Mouse (Mus musculus) left cerebral cortex, postnatal 36 days (tissue): Measurements from ENCODE around the gene Olfr821. TPM values are rescaled to one million over a fixed set of nuclear protein-coding genes. Genes with fewer than 3 reads are reported as not detected.
"Not testable (repeated sequence)": the region's sequence is repeated elsewhere in the genome, so short reads cannot be mapped to it uniquely, and the experiment has no call there.

ENCODE experiments used
- DNase-seq, 2 experiments: peaks; one replicate each; pipeline ENCODE4 v3.0.0; 2021 to 2022; ENCODE audit warnings: low spot score in 2 of 2, mixed read lengths in 1 of 2
- intact Hi-C: fragments of 180-260 bp; cut with DNase I; formaldehyde crosslinking; loops from one replicate; pipeline ENCODE4 v1.15.1; 2025
- total RNA-seq, 2 experiments: library from RNA; stranded (reverse); gene quantifications; 2 replicates each; pipeline ENCODE4 v1.2.3; 2021

The Olfr821 gene
- total RNA-seq: not detected

DNA sequence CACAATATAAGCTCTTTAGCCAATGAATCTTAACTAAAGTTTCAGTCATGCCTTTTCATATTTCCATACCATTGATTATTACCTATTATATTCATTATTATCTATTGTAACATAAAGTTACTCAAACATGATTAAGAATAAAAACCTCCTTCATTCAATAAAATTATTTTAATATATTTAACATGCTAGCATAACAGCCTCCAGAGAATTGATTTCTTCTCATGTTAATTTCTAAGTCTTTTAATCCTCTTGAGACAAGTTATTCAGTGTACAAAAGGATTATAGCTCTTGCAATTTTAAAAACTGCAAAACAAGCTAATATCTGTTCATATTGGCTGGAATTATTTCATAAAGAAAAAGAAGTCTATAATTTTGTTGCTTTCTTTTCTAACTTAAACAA is at the start of gene Olfr821:
Gene Olfr821 (plus strand): TSS at position 301 of the 400 bp plus-strand sequence.
- intact Hi-C loops: no loop called here
- DNase-seq: no peak

DNA sequence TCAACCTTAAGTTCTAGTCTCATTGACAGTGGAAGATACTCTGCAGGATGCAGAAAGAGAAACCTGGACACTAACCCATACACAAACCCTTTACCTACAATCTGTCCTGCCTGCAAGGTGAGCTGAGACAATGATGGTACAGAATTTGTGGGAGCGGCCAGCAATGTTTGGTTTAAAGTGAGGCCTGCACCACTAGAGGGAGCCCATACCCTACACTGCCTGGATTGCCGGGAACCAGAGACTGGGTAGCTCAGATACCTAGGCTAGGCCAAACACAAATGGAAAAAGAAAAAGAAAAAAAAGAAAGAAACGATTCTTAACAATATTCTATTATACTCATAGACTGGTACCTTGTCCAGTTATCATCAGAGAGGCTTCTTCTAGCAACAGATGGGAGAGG is 48.3 kb upstream of the Olfr821 start:
- intact Hi-C loops, DNase-seq: not testable (repeated sequence)

DNA sequence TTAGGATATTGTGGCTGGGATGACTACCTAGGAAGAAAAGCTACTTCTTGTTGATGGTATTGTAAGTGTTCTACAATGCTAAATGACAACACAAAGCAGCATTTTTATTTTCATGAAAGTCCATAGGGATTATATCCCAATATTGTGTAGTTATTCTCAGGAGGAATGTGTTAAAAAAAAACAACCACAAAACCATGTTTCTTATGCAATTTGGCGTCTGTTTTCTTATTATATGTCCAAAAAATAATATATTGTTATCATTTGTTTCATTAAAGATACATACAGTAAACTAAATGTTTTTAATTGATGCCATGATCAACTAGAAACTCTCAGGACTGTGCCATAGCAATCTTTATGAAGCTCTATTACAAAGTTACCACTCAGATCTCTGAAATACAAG is 45.2 kb upstream of the Olfr821 start, which contains the start of gene Gm10310:
Gene Gm10310 (minus strand): TSS at position 101 of the 400 bp plus-strand sequence.
- intact Hi-C loops, DNase-seq: not testable (repeated sequence)

DNA sequence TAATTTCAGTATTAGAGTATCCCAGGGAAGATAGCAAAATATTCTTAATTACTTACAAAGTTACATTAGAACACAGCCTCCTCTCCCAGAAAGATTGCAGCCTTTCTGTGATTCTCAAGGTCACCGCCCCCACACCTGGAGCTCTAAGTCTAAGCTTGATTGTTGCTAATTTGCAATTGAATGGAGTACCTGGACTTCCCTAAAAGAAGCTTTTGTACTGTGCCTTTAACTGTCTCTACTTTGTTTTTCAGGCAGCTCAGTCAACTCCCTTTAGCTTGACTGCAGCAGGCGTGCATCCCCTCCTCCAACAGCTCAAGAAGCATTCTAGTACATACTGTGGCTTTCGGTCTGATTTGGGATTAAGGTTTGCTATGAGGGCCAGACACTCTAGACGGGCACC is 26.0 kb upstream of the Olfr821 start:
- intact Hi-C loops, DNase-seq: not testable (repeated sequence)

DNA sequence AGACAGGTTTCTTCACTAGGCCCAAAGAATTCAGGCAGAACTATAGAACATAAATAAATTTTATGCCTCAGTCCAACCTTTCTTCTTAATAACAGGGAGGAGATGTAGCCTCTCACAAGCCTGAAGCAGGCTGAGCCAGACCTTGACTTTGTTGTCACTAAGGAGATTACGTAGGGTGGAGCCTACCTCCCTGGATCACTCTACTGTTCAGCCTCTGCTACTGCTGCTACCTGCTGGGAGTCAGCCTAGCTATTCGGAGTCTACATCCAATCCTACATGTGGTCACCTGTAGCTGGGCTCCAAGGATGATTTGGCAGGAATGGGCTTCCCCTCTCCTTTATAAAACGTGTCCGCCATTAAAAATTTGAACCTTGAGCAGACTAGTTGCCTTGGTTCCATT is 24.8 kb upstream of the Olfr821 start:
- intact Hi-C loops, DNase-seq: not testable (repeated sequence)

DNA sequence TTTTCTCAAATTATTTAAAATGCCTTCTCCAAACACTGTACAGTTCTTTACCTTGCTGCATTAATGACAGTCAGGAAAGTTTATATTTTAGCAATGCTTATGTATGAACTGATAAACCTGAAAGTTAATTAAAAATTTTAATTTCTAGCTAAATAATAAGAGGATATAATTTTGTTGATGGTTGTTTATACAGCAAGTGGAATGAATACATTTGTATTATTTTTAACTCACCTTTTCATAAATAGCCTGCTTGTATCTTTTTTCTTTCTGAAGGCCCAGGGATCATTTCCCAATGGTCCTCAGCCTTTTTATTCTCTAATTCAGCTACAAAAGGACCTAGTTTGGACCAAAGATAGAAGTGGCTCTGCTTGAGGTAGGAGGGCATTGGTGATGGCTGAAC is 17.8 kb upstream of the Olfr821 start, which contains the start of gene Olfr820:
Gene Olfr820 (plus strand): TSS at position 301 of the 400 bp plus-strand sequence.
- intact Hi-C loops: no loop called here
- no peak for DNase-seq

DNA sequence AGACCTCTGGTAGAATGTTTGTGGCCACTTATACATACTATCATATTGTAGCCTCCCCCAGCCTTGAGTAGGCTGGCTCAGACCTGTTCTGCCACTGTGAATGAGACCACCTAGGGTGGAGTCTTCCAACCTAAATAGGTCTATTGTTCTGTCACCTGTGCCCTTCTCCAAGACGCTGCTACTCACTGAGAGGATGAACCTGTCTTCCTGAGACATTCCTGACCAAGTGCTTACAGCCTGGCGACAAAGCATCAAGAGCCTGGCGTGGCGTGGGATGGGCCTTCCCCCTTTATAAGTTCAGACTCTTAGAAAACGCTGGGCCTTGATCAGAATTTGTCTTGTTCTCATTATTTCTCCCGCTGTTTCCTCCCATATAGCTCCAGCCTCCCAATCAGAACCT is 6.9 kb downstream of the Olfr821 start:
- DNase-seq: no peak
- intact Hi-C loops: no loop called here

DNA sequence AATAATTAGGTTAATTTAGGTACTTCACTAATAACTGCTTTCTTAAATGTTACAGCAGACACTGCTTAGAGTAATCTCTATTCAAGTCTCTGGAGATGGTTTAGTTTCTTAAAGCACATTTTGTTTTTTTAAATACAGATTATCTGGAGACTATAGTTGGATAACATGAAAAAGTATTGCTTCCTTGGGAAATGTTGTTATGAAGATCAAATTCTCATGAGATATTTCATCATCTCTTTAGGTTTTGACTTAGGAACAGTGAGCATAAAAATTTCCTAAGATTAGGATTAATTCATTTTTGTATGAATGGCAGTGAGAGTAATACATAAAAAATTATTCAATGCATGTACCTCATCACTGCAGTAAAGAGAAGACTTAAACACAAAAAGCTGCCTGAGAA is 40.8 kb downstream of the Olfr821 start, which contains the start of gene Olfr822:
Gene Olfr822 (plus strand): TSS at position 301 of the 400 bp plus-strand sequence.
- DNase-seq: no peak
- intact Hi-C loops: no loop called here

Other genes starting within 250 kb of the Olfr821 start
- gene Olfr810, start 235.4 kb upstream of the Olfr821 start, total RNA-seq: not detected
- gene Olfr811, start 226.0 kb upstream of the Olfr821 start, total RNA-seq: not detected
- not detected for gene Olfr812, start 184.3 kb upstream of the Olfr821 start, total RNA-seq
- gene Olfr813, start 175.0 kb upstream of the Olfr821 start, total RNA-seq: not detected
- gene Olfr814, start 150.5 kb upstream of the Olfr821 start, total RNA-seq: not detected
- gene Olfr815, start 124.5 kb upstream of the Olfr821 start, total RNA-seq: not detected
- not detected for gene Olfr816, start 114.8 kb upstream of the Olfr821 start, total RNA-seq
- not detected for gene Olfr818, start 81.2 kb upstream of the Olfr821 start, total RNA-seq
- not detected for gene Olfr819, start 63.1 kb upstream of the Olfr821 start, total RNA-seq
- not detected for gene Olfr247, start 54.2 kb upstream of the Olfr821 start, total RNA-seq
- gene Gm10310, start 45.3 kb upstream of the Olfr821 start, total RNA-seq: not detected
- not detected for gene Olfr820, start 17.7 kb upstream of the Olfr821 start, total RNA-seq
- not detected for gene Olfr822, start 40.9 kb downstream of the Olfr821 start, total RNA-seq
- gene Olfr823, start 85.0 kb downstream of the Olfr821 start, total RNA-seq: not detected
- gene Olfr824, start 99.7 kb downstream of the Olfr821 start, total RNA-seq: not detected
- gene Olfr825, start 136.4 kb downstream of the Olfr821 start, total RNA-seq: not detected
- gene Olfr826, start 153.8 kb downstream of the Olfr821 start, total RNA-seq: not detected
- gene Olfr827, start 184.1 kb downstream of the Olfr821 start, total RNA-seq: not detected
- gene Neurod4, start 249.9 kb downstream of the Olfr821 start, total RNA-seq: under 1 TPM; 0.12 to 0.16 TPM